Mouse (Mus musculus): Measurements from ENCODE around the gene Invs. TPM values are rescaled to one million over a fixed set of nuclear protein-coding genes. Genes with fewer than 3 reads are reported as not detected.

Gene Invs
- polyA plus RNA-seq, 1 experiment from 2014 or later, result 4.3 TPM

DNA sequence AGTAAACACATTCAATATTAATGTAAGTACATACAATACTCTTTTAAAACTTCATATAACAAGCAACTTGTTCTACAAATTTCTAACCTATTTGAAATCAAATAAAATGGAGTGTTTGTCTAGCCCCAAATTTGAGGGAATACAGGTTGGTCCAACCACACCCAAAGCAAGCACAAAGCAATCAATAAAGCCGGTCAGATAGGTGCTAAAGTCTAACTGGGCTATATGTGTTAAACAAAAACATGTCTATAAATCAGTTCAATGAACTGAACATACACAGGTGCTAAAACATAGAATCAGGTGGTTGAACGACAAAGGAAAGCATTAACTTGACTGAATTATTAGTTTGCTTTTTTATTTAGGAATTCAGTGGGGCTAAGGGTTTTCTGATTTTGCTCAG is 148.5 kb downstream of the Invs start:
- no peak overlapping the region for H3K4me2 ChIP-seq (ENCODE audit: low read depth)
- H3K27ac ChIP-seq (ENCODE audit: low read depth, low read length), result no peak overlapping the region
- H3K9me3 ChIP-seq (ENCODE audit: control insufficient read depth, low read length), result no peaks in the 10 kb centered on the region
- DNase-seq (ENCODE audit: low spot score) (no peak), ATAC-seq (ENCODE audit: insufficient read depth, low FRiP score, low TSS enrichment) (no peak)
- H3K4me1 ChIP-seq (ENCODE audit: control insufficient read depth, insufficient read depth, low read length), result no peaks in the 10 kb centered on the region
- no peak overlapping the region for H3K4me3 ChIP-seq (ENCODE audit: low read depth, low read length)
- no peak overlapping the region for H3K9ac ChIP-seq (ENCODE audit: low read length)
- no peaks in the 10 kb centered on the region for H3K27me3 ChIP-seq (ENCODE audit: control insufficient read depth, insufficient read depth, low read length)
- peaks cover 7% of the 10 kb centered on the region for H3K36me3 ChIP-seq (ENCODE audit: control insufficient read depth, insufficient read depth, low read length)
- 92% methylated on average over 2 of the region's 2 CpGs for WGBS

DNA sequence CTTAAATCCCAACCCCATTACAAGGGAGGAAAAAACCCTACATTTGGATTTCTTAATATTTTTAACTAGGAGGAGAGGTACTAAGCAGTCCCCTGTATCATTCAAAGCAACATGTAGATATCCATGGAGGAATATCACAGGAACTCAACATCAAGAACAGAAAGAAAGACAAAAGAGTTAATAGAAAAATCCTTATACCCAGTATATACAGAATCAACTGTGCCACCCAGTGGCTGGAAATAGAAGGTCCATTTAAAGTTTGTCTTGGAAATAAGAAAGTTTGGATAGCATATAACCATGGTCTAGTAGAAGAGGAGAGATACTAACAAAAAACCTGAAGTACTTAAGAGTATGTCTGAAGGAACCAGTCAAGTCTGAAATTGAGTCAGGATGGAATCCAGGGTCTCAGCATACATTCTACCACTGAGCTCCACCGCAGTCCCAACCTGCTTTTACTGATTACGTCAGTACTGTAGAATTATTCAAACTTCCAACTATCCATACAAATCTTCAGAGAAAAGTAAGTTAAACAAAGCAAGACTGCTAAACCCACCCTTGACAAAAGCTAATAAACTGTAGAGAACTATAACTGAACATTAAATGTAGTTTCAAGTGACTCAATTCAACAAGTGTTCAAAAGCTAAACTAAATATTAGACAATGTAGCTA is 174.7 kb downstream of the Invs start:
- no peaks in the 10 kb centered on the region for H3K27me3 ChIP-seq (ENCODE audit: control insufficient read depth, insufficient read depth, low read length)
- WGBS, result 92% methylated on average over 2 of the region's 2 CpGs
- no peak overlapping the region for H3K4me3 ChIP-seq (ENCODE audit: low read depth, low read length)
- no peak overlapping the region for H3K9ac ChIP-seq (ENCODE audit: low read length)
- no peak overlapping the region for H3K27ac ChIP-seq (ENCODE audit: low read depth, low read length)
- ATAC-seq (ENCODE audit: insufficient read depth, low FRiP score, low TSS enrichment) (no peak), DNase-seq (ENCODE audit: low spot score) (no peak)
- H3K4me2 ChIP-seq (ENCODE audit: low read depth), result no peak overlapping the region
- H3K9me3 ChIP-seq (ENCODE audit: control insufficient read depth, low read length), result no peaks in the 10 kb centered on the region
- peaks cover 16% of the 10 kb centered on the region for H3K36me3 ChIP-seq (ENCODE audit: control insufficient read depth, insufficient read depth, low read length)
- H3K4me1 ChIP-seq (ENCODE audit: control insufficient read depth, insufficient read depth, low read length), result no peaks in the 10 kb centered on the region

GRCm38 (mm10) chr4:48458436-48458835 is 178.9 kb downstream of the Invs start:
- WGBS, result 97% methylated on average over 6 of the region's 6 CpGs
- Histone ChIP-seq H3K27ac (ENCODE audit: low read depth, low read length) (no peak overlapping the region), H3K9me3 (ENCODE audit: control insufficient read depth, low read length) (no peaks in the 10 kb centered on the region), H3K4me2 (ENCODE audit: low read depth) (no peak overlapping the region), H3K4me1 (ENCODE audit: control insufficient read depth, insufficient read depth, low read length) (no peaks in the 10 kb centered on the region), H3K36me3 (ENCODE audit: control insufficient read depth, insufficient read depth, low read length) (peaks cover 11% of the 10 kb centered on the region), H3K9ac (ENCODE audit: low read length) (no peak overlapping the region), H3K4me3 (ENCODE audit: low read depth, low read length) (no peak overlapping the region), H3K27me3 (ENCODE audit: control insufficient read depth, insufficient read depth, low read length) (no peaks in the 10 kb centered on the region)
- ATAC-seq (ENCODE audit: insufficient read depth, low FRiP score, low TSS enrichment) (no peak), DNase-seq (ENCODE audit: low spot score) (no peak)

DNA sequence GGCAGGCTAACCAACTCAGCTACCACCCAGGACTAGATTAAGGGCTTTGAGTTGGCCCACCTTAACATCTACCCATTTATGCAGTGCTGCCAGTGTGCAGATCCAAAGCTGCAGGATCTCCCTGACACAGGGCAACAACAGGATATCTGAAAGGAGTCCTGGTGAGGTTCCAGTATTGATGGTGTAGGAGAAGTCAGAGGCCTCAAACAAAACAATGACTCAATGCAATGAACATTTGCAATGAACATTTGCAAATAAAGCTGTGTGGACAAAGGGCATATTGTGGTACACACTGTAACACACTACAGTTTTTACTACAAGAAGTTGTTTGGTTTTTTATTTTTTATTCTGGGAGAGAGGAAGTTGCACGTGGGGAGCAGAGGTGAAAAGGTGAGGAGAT is 181.5 kb downstream of the Invs start:
- no peak overlapping the region for H3K4me3 ChIP-seq (ENCODE audit: low read depth, low read length)
- H3K4me2 ChIP-seq (ENCODE audit: low read depth), result no peak overlapping the region
- H3K27me3 ChIP-seq (ENCODE audit: control insufficient read depth, insufficient read depth, low read length), result no peaks in the 10 kb centered on the region
- no peak overlapping the region for H3K27ac ChIP-seq (ENCODE audit: low read depth, low read length)
- 80% methylated on average over 1 of the region's 1 CpGs for WGBS
- no peaks in the 10 kb centered on the region for H3K9me3 ChIP-seq (ENCODE audit: control insufficient read depth, low read length)
- no peak overlapping the region for H3K9ac ChIP-seq (ENCODE audit: low read length)
- no peaks in the 10 kb centered on the region for H3K4me1 ChIP-seq (ENCODE audit: control insufficient read depth, insufficient read depth, low read length)
- 0 out of 2 replicates have a peak, but pooled peaks cover 4% of the 10 kb centered on the region for H3K36me3 ChIP-seq (ENCODE audit: control insufficient read depth, insufficient read depth, low read length)
- ATAC-seq (ENCODE audit: insufficient read depth, low FRiP score, low TSS enrichment), result no peak
- no peak for DNase-seq (ENCODE audit: low spot score)

- DNase-seq (ENCODE audit: low spot score), result no peak
- no peak for ATAC-seq (ENCODE audit: insufficient read depth, low FRiP score, low TSS enrichment)
- 76% methylated on average over 1 of the region's 1 CpGs for WGBS
- H3K27me3 ChIP-seq (ENCODE audit: control insufficient read depth, insufficient read depth, low read length), result no peaks in the 10 kb centered on the region
- no peaks in the 10 kb centered on the region for H3K9me3 ChIP-seq (ENCODE audit: control insufficient read depth, low read length)
- no peak overlapping the region for H3K4me2 ChIP-seq (ENCODE audit: low read depth)
- peaks cover 2% of the 10 kb centered on the region; the same call in 1 of the 2 replicates for H3K36me3 ChIP-seq (ENCODE audit: control insufficient read depth, insufficient read depth, low read length)
- no peak overlapping the region for H3K9ac ChIP-seq (ENCODE audit: low read length)
- peaks cover 9% of the 10 kb centered on the region for H3K4me1 ChIP-seq (ENCODE audit: control insufficient read depth, insufficient read depth, low read length)
- no peak overlapping the region for H3K27ac ChIP-seq (ENCODE audit: low read depth, low read length)
- H3K4me3 ChIP-seq (ENCODE audit: low read depth, low read length), result no peak overlapping the region
These were observed 191.4 kb downstream of the Invs start for GRCm38 (mm10) chr4:48470977-48471376.

DNA sequence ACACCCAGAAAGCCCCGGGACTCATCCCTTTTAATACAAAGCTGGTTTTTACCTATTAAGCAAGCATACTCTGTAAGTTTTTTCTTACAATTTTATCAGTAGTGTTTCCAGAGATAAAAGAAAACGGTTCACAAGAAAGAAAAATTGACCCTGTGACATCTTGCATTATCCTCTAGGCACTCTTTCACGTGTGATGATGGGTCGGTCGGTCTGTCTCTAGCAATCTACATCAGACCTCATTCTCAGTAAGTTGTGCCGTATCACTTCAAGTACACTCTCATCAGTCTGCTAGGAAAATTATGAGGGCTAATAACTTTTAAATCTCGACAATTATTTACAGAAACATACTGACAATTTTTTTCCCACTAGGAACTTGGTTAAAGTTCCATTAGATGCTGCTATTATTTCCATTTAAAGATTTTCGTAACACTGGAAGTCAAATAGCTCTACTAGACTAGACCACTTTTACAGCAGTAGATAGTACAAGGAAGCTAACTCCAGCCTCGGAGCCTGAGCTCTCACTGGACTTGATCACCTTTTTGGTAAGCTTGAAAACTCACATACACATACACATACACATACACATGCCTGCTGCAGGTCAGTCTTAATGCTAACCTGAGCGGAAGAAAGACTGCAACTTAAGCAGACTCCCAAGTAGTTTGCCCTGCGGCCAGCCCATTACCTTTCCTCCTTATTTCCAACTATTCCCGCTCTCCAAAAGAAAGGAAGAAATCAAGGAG is 192.7 kb downstream of the Invs start:
- Histone ChIP-seq H3K4me3 (ENCODE audit: low read depth, low read length) (peak overlapping the region; percentile 73), H3K9me3 (ENCODE audit: control insufficient read depth, low read length) (no peaks in the 10 kb centered on the region), H3K9ac (ENCODE audit: low read length) (peak overlapping the region; percentile 88), H3K27me3 (ENCODE audit: control insufficient read depth, insufficient read depth, low read length) (no peaks in the 10 kb centered on the region), H3K27ac (ENCODE audit: low read depth, low read length) (no peak overlapping the region), H3K4me2 (ENCODE audit: low read depth) (peak overlapping the region; percentile 67), H3K36me3 (ENCODE audit: control insufficient read depth, insufficient read depth, low read length) (peaks cover 2% of the 10 kb centered on the region; the same call in 1 of the 2 replicates), H3K4me1 (ENCODE audit: control insufficient read depth, insufficient read depth, low read length) (peaks cover 9% of the 10 kb centered on the region)
- WGBS, result 17% methylated on average over 12 of the region's 12 CpGs
- no peak for ATAC-seq (ENCODE audit: insufficient read depth, low FRiP score, low TSS enrichment)
- DNase-seq (ENCODE audit: low spot score), result no peak

DNA sequence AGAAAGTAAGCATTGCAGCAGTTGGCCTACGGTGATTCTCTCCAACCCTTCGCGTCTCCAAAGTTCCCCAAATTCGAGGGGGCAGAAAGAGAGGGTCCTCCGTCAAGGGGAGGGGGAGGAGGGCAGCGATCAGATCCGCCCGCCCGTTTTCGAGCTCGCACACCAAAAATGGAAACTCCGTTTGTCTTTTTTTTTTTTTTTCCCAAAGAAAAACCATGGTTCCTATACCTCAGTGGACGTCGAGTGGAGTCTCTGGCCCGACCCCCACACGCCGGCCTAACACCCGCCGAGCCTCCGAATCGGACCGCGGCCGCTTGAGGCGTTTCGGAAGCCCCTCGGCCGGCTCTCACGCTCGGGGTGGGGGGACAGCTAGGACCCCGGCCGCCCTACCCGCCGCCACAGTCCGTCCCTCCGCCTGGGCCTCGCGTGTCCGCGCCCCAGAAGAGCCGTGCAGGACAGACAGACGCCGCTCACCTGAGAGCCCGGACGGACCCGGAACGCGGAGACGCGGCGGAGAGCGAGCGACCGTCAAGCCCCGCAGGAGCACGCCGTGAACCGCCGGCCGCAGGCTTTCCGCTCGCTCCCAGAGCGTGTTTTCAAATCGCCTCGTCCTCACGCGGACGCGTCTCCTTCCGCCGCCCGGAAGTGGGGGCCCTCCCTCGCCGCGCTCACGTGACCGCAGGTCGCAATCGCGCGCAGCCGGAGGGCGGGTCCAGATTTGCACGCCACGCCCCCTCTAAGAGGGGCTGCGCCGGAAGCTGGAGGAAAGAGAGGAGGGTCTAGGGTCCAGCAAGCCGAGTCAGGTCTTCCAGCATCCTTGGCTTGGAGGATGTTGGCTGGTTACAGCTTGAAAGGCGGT is 193.5 kb downstream of the Invs start, which contains the start of gene Tex10:
Gene Tex10, minus strand, starts transcription at position 668 of the 859 bp plus-strand sequence.
- DNase-seq (ENCODE audit: low spot score), result peak; percentile 97
- Histone ChIP-seq H3K9me3 (ENCODE audit: control insufficient read depth, low read length) (no peaks in the 10 kb centered on the region), H3K4me1 (ENCODE audit: control insufficient read depth, insufficient read depth, low read length) (peaks cover 9% of the 10 kb centered on the region), H3K9ac (ENCODE audit: low read length) (peak within 1 kb of the TSS; percentile 88), H3K4me3 (ENCODE audit: low read depth, low read length) (peak within 1 kb of the TSS; percentile 73), H3K36me3 (ENCODE audit: control insufficient read depth, insufficient read depth, low read length) (peaks cover 2% of the 10 kb centered on the region; the same call in 1 of the 2 replicates), H3K27me3 (ENCODE audit: control insufficient read depth, insufficient read depth, low read length) (no peaks in the 10 kb centered on the region), H3K4me2 (ENCODE audit: low read depth) (peak within 1 kb of the TSS; percentile 67), H3K27ac (ENCODE audit: low read depth, low read length) (peak within 1 kb of the TSS; percentile 78)
- under 1% methylated on average over 89 of the region's 89 CpGs for WGBS
- peak; percentile 96 for ATAC-seq (ENCODE audit: insufficient read depth, low FRiP score, low TSS enrichment)

GRCm38 (mm10) chr4:48473651-48474011 is 194.1 kb downstream of the Invs start:
- 0 out of 2 replicates have a peak, but pooled peaks cover under 1% of the 10 kb centered on the region for H3K36me3 ChIP-seq (ENCODE audit: control insufficient read depth, insufficient read depth, low read length)
- WGBS, result 88% methylated on average over 2 of the region's 2 CpGs
- ATAC-seq (ENCODE audit: insufficient read depth, low FRiP score, low TSS enrichment), result no peak; the same call in 1 of the 2 replicates
- H3K4me1 ChIP-seq (ENCODE audit: control insufficient read depth, insufficient read depth, low read length), result peaks cover 9% of the 10 kb centered on the region
- no peaks in the 10 kb centered on the region for H3K27me3 ChIP-seq (ENCODE audit: control insufficient read depth, insufficient read depth, low read length)
- peak overlapping the region; percentile 67 for H3K4me2 ChIP-seq (ENCODE audit: low read depth)
- H3K9ac ChIP-seq (ENCODE audit: low read length), result no peak overlapping the region
- no peak for DNase-seq (ENCODE audit: low spot score)
- H3K4me3 ChIP-seq (ENCODE audit: low read depth, low read length), result peak overlapping the region; percentile 73
- H3K9me3 ChIP-seq (ENCODE audit: control insufficient read depth, low read length), result no peaks in the 10 kb centered on the region
- H3K27ac ChIP-seq (ENCODE audit: low read depth, low read length), result no peak overlapping the region
